Mouse (Mus musculus) thymus, adult 2 months (tissue): ENCODE results near the gene Myom1. TPM values are rescaled to one million over a fixed set of nuclear protein-coding genes. Genes with fewer than 3 reads are reported as not detected.

Source experiments
- DNase-seq: peaks from one replicate; pipeline ENCODE4 v3.0.0; 2021
- H3K27ac ChIP-seq: fragments of 200-500 bp; 2 replicates; pipeline ENCODE4 v1.5.1; 2012; ENCODE audit warnings: low read length, control low read depth; ENCODE audit not compliant: control insufficient read depth, insufficient read depth
- H3K27me3 ChIP-seq: fragments of 200-500 bp; 2 replicates; pipeline ENCODE4 v1.6.1; 2012; ENCODE audit warnings: mild to moderate bottlenecking, low read length, moderate library complexity, mixed read lengths; ENCODE audit not compliant: control insufficient read depth, insufficient read depth
- H3K36me3 ChIP-seq: fragments of 200-500 bp; 2 replicates; pipeline ENCODE4 v1.6.1; 2012; ENCODE audit warnings: mild to moderate bottlenecking, low read length, moderate library complexity; ENCODE audit not compliant: control insufficient read depth, insufficient read depth
- H3K4me1 ChIP-seq: fragments of 200-500 bp; replicated peaks from 2 replicates; pipeline ENCODE4 v1.6.1; 2012; ENCODE audit warnings: low read length; ENCODE audit not compliant: control insufficient read depth, insufficient read depth
- H3K4me3 ChIP-seq: fragments of 200-500 bp; 2 replicates; pipeline ENCODE4 v1.5.1; 2012; ENCODE audit warnings: mild to moderate bottlenecking, low read length, control low read depth, moderate library complexity; ENCODE audit not compliant: control insufficient read depth, insufficient read depth
- CTCF ChIP-seq: fragments of 200-500 bp; IDR thresholded peaks from 2 replicates; pipeline ENCODE4 v1.5.1; 2012; ENCODE audit warnings: mild to moderate bottlenecking, control low read depth, low read length, moderate library complexity, borderline replicate concordance; ENCODE audit not compliant: control insufficient read depth, poor library complexity, insufficient read depth; ENCODE audit errors: extremely low read depth
- POLR2A ChIP-seq: fragments of 200-500 bp; IDR thresholded peaks from 2 replicates; pipeline ENCODE4 v1.6.1; 2012; ENCODE audit warnings: mild to moderate bottlenecking, low read length, control low read depth, moderate library complexity; ENCODE audit not compliant: control insufficient read depth, poor library complexity, insufficient read depth; ENCODE audit errors: extremely low read depth
- WGBS: fragments of 180-500 bp; shearing (Covaris S2); methylation state at CpG from one replicate; pipeline ENCODE4 v1.1.7; 2018; 5-methylcytosine and 5-hydroxymethylcytosine counted together
- polyA plus RNA-seq: library from polyadenylated mRNA; depleted of rRNA; stranded (reverse); fragments of >200 nt; gene quantifications from 2 replicates; pipeline ENCODE4 v1.2.3, GENCODE M21; 2012

Myom1 gene
- polyA plus RNA-seq, 1 experiment: 6.8 TPM

DNA sequence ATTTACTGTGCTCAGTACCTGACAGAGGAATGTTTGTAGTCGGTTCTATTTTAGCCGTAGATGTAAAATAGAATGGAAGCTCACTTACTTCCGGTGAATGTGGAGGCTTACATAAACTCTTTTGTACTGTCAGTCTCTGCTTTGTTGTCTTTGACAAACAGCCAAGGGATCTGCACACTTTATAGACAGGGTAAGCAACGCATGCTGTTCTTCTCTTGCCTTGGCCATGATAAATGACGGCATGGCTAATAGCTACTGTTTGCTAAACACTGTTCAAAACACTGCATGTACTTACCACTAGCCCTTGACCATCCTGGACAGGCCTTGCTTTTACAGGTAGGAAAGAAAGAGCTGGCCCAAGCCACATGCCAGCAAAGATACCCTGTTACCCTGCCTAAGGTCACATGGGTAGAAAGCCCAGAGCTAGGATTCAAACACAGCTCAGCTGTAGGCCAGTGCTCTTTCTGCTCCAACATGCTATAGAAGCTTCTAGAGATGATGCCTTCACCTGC, 59.7 kb downstream of the Myom1 start:
- H3K4me3 ChIP-seq: no peak overlapping the region
- 88% methylated on average over 5 of the region's 5 CpGs for WGBS
- H3K36me3 ChIP-seq: no peaks in the 10 kb centered on the region
- no peak overlapping the region for H3K27ac ChIP-seq
- no peaks in the 10 kb centered on the region for H3K27me3 ChIP-seq
- TF ChIP-seq POLR2A (no peak), CTCF (no peak)
- no peaks in the 10 kb centered on the region for H3K4me1 ChIP-seq
- DNase-seq: no peak

DNA sequence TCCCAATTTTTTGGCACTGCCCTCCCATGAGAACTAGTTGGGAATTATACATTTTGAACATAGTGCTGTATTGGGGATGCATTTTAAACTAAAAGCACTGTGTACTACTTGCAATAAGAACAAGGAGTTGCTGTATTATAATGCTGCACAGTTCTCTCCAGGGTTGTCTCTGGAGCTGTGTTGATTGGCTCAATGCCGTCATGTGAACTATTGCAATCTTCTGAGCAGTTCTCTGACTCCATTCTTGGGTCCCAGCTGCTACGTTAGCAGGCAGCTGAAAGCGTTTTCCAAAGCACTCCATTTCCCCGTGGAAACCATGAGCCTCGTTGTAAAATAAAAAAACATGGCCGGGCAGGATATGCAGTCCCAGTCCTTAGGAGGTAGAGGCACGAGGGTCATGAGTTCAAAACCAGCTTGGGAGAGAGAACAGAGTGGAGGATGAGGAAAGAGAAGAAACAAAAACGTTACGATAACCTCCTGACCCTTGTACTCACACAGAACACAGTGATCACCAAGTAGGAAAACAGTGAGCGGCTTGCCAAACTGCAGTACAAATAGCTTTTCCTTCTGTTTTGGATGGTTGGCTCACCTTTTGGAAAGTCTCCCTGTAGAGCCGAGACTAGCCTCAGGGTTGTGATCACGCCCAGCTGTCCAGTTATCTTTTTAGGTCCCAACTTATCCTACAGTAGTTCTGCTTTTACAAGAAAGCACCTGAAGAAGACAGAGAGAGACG, 60.6 kb downstream of the Myom1 start:
- 83% methylated on average over 13 of the region's 13 CpGs for WGBS
- no peaks in the 10 kb centered on the region for H3K36me3 ChIP-seq

DNA sequence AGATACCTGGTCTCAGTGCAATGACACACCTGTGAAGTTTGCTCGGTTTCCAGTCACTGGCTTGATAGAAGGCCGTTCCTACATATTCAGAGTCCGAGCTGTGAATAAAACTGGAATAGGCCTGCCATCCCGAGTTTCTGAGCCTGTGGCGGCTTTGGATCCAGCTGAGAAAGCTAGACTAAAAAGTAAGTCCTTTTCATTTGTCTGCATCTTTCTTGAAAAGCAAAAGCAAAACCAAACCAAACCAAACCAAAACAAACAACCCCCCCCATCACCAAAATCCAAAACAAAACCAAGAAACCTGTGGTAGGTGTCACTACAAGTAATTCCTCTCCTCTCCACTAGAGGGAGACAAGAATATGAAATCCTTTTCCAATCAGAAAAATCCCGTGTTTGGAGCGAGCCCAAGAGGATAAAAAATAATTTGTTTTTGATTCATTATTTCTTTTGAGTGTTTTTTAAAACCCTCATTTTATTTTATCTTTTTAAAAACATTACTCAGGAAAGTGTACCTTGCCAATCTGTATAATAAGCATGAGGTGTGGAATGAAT, 62.1 kb downstream of the Myom1 start:
- no peak overlapping the region for H3K4me3 ChIP-seq
- WGBS: 66% methylated on average over 7 of the region's 7 CpGs
- H3K36me3 ChIP-seq: no peaks in the 10 kb centered on the region
- H3K4me1 ChIP-seq: no peaks in the 10 kb centered on the region
- no peak for DNase-seq
- no peak for TF ChIP-seq POLR2A
- no peak for TF ChIP-seq CTCF
- no peaks in the 10 kb centered on the region for H3K27me3 ChIP-seq
- no peak overlapping the region for H3K27ac ChIP-seq

More for the DNA sequence above, 60.6 kb downstream of the Myom1 start:
- no peak for TF ChIP-seq POLR2A
- Histone ChIP-seq H3K27me3 (no peaks in the 10 kb centered on the region), H3K4me3 (no peak overlapping the region), H3K4me1 (no peaks in the 10 kb centered on the region), H3K27ac (no peak overlapping the region)
- no peak for DNase-seq

DNA sequence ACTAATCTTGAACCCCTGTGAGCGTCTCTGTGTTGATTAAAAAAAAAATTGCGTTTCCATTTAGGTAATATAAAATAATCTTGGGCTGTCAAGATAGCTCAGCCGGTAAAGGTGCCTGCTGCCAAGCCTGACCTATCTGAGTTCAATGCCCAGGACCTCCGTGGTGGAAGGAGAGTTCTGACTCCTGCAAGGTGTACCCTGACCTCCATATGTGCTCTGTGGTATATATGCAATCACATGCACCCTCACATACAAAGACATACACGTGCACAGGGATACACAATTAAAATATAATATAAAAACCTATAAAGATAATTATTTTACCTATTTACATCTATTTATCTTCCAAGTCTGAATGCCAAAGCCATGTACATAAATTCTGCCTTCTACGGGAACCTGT, 62.7 kb downstream of the Myom1 start:
- Histone ChIP-seq H3K27ac (no peak overlapping the region), H3K4me1 (no peaks in the 10 kb centered on the region), H3K4me3 (no peak overlapping the region), H3K36me3 (no peaks in the 10 kb centered on the region), H3K27me3 (no peaks in the 10 kb centered on the region)
- no peak for DNase-seq
- WGBS: 87% methylated on average over 6 of the region's 6 CpGs
- no peak for TF ChIP-seq POLR2A
- TF ChIP-seq CTCF: no peak

DNA sequence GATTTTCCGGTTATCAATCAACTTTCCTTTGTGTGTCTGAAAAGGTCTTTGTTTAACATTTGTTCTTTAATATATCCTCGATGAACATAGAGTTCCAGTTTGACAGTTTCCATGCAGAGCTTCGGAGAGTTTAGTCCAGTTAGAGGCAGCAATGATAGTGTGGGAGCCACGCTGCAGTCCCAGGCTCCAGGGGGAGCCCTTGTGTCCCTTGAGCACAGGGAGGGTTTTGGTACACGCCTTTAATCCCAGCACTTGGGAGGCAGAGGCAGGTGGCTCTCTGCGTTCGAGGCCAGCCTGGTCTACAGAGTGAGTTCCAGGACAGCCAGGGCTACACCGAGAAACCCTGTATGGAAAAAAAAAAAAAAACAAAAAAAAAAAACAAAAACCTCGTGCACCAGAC, 66.7 kb downstream of the Myom1 start:
- no peak for DNase-seq
- Histone ChIP-seq H3K4me1 (no peaks in the 10 kb centered on the region), H3K27me3 (no peaks in the 10 kb centered on the region), H3K27ac (no peak overlapping the region), H3K4me3 (no peak overlapping the region), H3K36me3 (no peaks in the 10 kb centered on the region)
- TF ChIP-seq CTCF: no peak
- TF ChIP-seq POLR2A: no peak
- 84% methylated on average over 9 of the region's 9 CpGs for WGBS

DNA sequence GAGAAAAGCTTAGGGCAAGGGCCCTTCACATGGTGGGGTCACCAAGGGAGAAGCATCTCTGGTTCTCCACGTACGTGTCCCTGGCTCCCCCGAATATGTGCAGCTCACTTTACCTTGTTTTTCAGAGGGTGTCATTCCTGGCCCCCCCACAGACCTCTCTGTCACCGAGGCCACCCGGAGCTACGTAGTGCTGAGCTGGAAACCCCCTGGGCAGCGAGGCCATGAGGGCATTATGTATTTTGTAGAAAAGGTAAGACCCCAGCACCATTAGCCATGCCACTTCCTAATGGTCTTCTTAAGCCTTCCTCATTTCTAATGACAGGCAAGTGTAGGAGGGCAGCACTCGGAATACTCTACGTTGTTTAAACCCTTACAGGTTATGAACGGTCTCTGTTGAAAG, 69.5 kb downstream of the Myom1 start:
- WGBS: 95% methylated on average over 10 of the region's 10 CpGs
- Histone ChIP-seq H3K27ac (no peak overlapping the region), H3K4me3 (no peak overlapping the region), H3K27me3 (no peaks in the 10 kb centered on the region), H3K36me3 (no peaks in the 10 kb centered on the region), H3K4me1 (no peaks in the 10 kb centered on the region)
- TF ChIP-seq POLR2A: no peak
- no peak for TF ChIP-seq CTCF
- DNase-seq: no peak

DNA sequence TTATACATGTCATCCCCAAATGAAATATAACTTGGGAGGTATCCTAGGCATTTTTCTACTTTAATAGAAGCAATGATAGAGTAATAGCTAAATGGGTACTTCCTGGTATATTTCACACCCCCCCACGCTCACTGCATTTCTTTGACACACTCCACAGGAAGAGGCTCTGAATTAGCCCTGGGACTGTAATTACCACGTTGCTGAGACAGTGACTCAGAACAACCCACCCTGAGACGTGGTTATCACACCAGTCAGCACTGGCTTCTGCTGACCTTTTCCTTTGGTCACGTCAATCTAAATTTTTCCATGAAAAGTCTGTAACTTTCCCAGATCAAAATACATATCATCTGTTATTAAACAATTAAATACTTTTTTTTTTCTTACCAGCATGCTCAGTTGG, 72.0 kb downstream of the Myom1 start:
- no peak for DNase-seq
- no peaks in the 10 kb centered on the region for H3K4me1 ChIP-seq
- no peak overlapping the region for H3K4me3 ChIP-seq
- no peak overlapping the region for H3K27ac ChIP-seq
- no peaks in the 10 kb centered on the region for H3K36me3 ChIP-seq
- TF ChIP-seq POLR2A (no peak), CTCF (no peak)
- no peaks in the 10 kb centered on the region for H3K27me3 ChIP-seq
- 68% methylated on average over 4 of the region's 4 CpGs for WGBS
